Mouse (Mus musculus) lung, postnatal 10 days (tissue): ENCODE measurements around the gene Anxa7.

Experiments used
- DNase-seq: peaks from one replicate; pipeline ENCODE4 v3.0.0; 2021

The Anxa7 gene

GRCm38 (mm10) chr14:20479291-20480194 lies at the start of gene Anxa7:
Gene Anxa7, minus strand, starts transcription at chr14:20480133.
- DNase-seq, result peak; percentile 86

- DNase-seq, result no peak
These were observed 49.7 kb upstream of the Anxa7 start for GRCm38 (mm10) chr14:20529643-20530042.

GRCm38 (mm10) chr14:20520179-20520578 lies 40.2 kb upstream of the Anxa7 start:
- no peak for DNase-seq

- DNase-seq, result no peak
These were observed 28.5 kb upstream of the Anxa7 start for GRCm38 (mm10) chr14:20508424-20508823.

DNA sequence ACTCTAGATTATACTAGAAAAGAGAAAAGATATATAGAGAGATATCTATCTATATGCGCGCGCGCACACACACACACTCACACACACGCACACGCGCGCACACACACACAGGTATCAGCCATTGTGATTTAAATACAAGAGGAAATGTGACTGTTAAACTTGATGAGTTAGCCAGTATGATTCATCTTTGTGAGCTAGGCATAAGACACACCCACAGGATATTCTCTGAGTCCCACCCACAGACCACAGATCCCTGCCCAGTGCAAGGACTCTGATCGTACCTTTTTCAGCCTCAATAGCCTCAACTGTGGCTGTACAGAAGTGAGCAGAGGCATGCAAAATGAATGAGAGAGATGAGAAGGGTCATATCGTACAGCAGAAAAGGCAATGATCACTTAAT lies 23.0 kb upstream of the Anxa7 start:
- DNase-seq, result peak; percentile 6

DNA sequence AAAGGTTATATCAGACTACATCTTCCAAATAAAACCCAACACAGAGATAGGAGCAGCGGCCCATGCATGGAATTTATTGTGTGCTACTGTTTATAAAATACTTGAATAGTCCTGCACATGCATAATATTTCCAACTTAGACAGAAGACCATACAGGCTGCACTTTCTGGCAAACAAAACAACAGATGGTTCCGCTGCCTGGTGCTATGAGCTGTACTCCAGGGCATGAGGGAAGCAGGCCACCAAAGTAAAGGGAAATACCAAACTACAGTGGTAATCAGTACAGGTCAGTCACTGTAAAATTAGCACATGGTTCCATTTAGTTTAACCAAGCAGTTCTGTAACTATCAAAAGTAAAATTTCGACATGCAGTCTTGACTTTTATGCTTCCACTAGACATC lies 20.0 kb upstream of the Anxa7 start:
- DNase-seq, result no peak

- DNase-seq, result no peak
These were observed 16.7 kb upstream of the Anxa7 start, which contains the start of gene Mss51 for GRCm38 (mm10) chr14:20496603-20497002. Gene Mss51, minus strand, starts transcription at chr14:20496901.

DNA sequence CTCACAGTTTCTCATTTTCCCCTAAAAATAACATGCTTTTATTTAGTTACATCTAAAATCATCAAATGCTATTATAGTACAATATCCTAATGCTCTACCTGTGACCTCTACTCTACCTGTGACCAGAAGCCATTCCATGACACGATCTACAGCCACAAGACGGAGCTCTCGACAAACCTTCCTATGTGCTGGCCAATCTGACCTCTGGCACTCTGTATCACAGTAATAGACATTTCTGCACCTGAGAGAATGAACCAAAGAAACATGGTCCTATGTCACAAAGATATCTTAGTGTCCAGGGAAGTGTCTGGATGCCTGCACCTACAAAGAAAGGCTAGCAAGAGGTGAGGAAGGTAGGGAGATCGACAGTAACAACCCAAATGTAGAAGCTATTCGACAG lies 6.1 kb upstream of the Anxa7 start:
- DNase-seq, result no peak

DNA sequence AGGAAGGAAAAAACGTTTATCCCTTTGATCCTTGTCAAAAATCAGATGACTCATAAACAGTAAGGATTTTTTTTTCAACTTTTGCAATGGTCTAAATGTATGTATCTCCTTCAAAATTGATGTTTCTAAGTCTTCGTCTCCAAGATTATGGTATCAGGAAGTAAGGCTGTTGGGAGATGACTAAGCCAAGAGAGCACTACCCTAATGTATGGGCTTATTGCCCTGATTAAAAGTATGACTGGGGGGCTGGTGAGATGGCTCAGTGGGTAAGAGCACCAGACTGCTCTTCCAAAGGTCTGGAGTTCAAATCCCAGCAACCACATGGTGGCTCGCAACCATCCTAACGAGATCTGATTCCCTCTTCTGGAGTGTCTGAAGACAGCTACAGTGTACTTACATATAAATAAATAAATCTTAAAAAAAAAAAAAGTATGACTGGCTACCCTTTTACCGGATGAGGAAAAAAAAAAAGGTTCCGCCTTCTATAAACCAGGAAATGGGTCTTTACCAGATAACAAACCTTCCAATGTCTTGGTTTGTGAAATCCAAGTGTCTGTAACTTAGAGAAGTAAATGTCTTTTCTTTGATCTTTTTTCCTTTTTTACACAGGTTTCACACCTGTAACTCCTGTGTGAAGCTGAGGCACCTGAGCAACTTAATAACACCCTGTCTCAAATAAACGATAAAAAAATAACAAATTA lies 2.3 kb upstream of the Anxa7 start:
- no peak for DNase-seq

DNA sequence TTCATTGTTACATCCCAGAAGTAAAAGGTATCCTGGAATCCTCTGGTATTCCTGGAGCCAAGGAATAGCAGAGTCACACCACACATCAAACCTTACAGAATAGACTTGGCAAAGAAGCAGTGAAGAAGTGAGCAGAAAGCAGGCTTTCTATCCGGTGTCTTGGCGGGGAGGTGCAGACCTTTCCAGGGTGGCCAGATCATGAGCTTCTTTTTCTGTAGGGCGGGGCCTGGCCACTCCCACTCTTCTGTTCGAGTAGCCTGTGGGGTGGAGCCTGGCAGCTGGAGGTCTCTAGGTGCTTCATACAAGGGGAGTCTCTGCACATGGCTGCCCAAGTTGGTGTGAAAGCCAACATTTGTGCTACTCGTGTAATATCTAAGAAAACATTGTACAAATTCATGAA lies 1.3 kb upstream of the Anxa7 start:
- DNase-seq, result peak; percentile 36

DNA sequence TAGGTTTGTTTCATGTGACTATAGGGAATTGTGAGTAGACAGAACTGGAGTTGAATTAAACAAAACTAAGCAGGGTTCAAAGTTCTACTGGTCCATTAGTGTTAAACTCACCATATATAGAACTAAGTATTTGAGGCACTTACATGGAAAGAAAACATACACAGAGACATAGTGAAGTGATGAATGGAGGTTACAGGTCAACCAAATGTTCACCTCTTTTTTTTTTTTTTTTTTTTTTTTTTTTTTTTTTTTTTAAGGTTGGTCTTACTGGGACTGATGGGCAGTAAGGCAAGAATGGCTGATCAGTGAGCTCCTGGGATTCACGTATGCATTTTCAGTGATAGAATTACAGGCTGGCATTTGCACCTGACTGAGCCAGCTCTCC lies 254 bp upstream of the Anxa7 start:
- DNase-seq, result no peak

DNA sequence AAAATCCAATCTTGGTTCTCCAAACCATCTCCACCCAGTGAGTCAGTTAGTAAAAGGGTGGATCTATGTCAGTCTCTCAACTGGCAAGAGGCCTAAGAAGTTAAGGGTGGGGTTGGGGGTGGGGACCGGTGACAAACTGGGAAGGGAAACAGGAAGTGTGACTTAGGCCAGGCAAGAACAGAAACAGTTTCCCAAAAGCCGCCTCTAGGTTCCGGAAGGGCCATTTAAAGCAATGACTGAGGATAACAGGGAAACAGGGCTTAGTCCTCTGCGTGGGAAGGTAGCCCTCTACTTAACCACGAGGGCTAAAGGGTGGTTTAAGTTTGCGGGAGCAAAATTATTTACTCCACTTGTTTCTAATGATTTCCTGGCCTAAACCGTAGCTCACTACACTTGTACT lies 1.1 kb downstream of the Anxa7 start:
- peak; percentile 66 for DNase-seq

DNA sequence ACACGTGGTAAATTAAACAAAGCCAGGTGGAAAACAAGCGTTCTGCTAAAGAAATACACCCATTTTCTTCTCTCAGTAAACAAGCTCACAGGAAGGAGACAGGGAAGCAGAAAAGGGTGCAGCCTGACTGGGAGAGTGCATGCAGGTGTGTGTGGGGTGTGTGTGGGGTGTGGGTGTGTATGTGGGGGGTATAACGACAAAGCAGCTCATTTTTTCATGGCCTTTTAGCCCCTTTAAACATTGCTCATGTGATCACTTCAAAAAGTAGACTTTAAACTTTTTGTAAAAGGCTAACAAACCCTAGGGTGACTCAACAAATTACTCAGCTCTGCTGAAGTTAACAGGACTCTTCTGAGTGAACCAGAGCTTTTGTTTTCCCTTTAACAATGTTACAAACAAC lies 1.5 kb downstream of the Anxa7 start:
- DNase-seq, result no peak

GRCm38 (mm10) chr14:20477261-20478025 lies 2.5 kb downstream of the Anxa7 start:
- DNase-seq, result no peak

GRCm38 (mm10) chr14:20460216-20460615 lies 19.7 kb downstream of the Anxa7 start:
- no peak for DNase-seq

DNA sequence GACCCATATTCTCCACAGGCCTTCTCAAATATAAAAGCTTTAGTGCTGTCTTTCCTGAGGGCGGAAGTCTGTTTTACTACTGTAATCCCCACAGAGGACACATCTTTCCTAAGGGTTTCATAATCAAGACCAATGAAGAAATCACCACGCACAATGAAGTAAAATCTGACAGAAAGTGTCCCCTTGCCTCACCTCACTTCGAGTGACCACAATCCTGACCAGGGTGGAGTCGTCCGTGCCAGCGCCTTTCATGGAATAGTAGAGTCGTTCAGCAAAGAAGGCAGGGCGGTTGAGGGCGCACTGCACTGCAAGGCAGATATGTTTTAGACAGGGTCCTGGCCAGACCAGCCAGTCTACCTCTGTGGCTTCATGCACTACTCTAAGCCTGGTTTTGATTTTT lies 21.6 kb downstream of the Anxa7 start:
- DNase-seq, result no peak

GRCm38 (mm10) chr14:20452929-20453328 lies 27.0 kb downstream of the Anxa7 start:
- no peak for DNase-seq

DNA sequence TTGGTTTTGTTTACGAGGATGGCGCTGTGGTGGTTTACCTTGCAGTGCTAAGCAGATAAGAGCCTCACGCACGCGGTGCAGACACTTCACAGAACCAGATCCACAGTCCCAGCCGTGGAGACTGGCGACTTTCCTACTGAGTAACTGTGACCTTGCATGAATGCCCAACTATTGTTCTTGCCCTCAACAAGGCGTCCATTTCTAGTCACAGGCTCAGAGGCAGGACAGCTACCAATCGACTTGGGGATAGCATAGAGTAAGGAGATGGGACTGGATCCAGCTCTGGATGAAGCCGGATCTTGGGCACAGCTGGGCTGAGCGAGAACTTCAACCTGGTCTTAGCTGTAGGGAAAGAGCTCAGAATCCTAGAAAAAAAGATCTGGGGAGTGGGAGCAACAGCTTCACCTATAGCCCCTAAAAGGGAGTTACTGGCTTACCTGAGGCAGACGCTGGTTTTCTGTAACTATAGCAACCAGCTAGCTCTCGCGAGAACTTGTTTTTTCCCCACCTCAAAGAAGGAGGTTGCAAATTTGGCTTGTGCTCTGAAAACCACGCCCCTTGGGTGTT lies 28.1 kb downstream of the Anxa7 start, which contains the start of gene Cfap70:
TSS of gene Cfap70 (minus strand) at position 462 of the 567 bp plus-strand sequence.
- DNase-seq, result peak; percentile 82

GRCm38 (mm10) chr14:20451302-20451701 lies 28.6 kb downstream of the Anxa7 start:
- DNase-seq, result no peak

GRCm38 (mm10) chr14:20447209-20447608 lies 32.7 kb downstream of the Anxa7 start:
- peak; percentile 31 for DNase-seq

DNA sequence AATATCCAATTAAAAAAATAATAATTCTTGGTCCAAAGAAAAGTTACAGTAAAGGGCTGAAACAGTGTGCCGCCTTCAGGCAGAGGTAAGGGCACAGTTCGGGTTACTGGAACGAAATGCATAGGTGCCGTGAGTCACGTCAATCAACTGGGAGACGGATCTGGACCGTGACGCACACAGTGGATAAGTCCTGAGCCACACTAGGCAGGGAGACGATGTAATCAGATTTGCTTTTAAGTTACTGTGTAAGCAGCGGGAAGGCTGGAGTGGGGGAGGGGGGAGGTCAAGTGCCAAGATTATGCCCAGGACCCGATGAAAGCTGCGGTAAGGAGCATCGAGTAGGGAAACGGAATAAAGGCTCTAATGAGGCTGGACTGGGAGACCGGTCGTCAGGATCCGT lies 37.7 kb downstream of the Anxa7 start:
- no peak for DNase-seq

DNA sequence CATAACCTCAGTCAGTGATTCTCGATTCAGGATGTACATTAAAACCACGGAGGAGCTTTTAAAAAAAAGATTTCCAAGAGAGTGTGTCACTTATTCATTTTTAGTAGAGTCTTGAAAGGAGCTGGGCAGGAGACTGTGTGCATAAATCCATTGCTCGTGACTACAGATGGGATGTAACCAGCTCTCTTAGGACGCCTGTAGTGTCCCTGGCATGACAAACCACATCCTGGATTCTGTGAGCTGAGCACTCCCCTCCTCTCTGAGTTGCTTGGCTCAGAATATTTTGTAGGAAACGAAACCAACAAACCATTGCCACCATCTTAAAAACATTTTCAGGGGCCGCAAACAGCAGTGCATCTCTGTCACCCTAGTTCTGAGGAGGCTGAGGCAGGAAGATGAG lies 43.0 kb downstream of the Anxa7 start:
- DNase-seq, result no peak

DNA sequence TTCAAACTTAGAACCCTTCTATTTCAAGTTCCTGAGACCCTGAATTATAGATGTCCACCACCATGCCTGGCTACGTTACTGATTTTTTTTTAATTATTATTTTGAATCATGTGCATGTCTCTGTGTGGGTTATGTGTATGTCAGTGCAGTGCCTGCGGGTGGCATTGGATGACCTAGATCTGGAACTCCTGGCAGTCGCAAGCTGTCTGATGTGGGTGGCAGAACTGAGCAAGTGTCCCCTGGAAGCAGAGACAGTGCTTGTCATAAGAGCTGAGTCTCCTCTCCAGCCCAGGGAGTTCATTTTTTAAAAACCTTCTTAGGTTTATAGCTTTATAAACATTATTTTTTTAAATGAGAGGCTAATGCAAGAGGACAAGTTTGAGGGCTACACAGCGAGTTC lies 47.5 kb downstream of the Anxa7 start:
- DNase-seq, result no peak
